Mouse (Mus musculus) cerebellum, adult 2 months (tissue): ENCODE measurements around the gene Adamts2.

Source experiments
- CTCF ChIP-seq: fragments of 200-500 bp; IDR thresholded peaks from 2 replicates; pipeline ENCODE4 v1.5.1; 2011; ENCODE audit warnings: low read depth, mild to moderate bottlenecking, control low read depth, low read length, moderate library complexity, borderline replicate concordance; ENCODE audit not compliant: insufficient read depth
- POLR2A ChIP-seq: fragments of 200-500 bp; IDR thresholded peaks from 2 replicates; pipeline ENCODE4 v1.6.1; 2011; ENCODE audit warnings: low read length, control low read depth, borderline replicate concordance; ENCODE audit not compliant: insufficient read depth

GRCm38 (mm10) chr11:50798836-50799235, 197.0 kb downstream of the Adamts2 start:
- TF ChIP-seq CTCF (no peak), POLR2A (no peak)
